Mouse (Mus musculus) heart, postnatal 14 days (tissue): ENCODE data around the gene Acox3. TPM values are rescaled to one million over a fixed set of nuclear protein-coding genes. Genes with fewer than 3 reads are reported as not detected.

Experiments
- DNase-seq, 2 experiments: peaks; one replicate each; pipeline ENCODE4 v3.0.0; 2021 to 2022
- intact Hi-C: fragments of 180-260 bp; cut with DNase I; formaldehyde crosslinking; loops from one replicate; pipeline ENCODE4 v1.15.1; 2025
- total RNA-seq, 2 experiments: library from RNA; stranded (reverse); gene quantifications; 2 replicates each; pipeline ENCODE4 v1.2.3; 2021

Gene Acox3
- total RNA-seq, 2 experiments from 2014 or later, result 24.8 to 27.3 TPM

DNA sequence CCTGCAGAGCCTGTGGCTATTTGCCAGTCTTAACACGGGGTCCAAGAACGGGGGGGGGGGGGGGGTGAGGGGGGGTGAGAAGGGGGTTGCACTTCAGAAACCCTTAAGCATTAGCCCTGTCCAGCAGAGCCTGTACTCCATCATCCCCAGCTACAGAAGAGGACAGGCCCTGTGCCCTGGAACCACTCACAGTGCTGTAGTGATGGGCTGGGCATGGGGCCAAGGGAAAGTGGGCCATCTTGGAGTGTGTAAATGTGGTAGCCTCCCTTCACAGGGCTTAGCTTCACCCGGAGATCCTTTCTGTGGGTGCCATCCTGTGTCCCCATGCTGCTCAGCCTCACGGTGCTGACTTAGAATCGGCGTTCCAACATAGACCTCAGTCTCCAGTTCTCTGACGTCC lies 24.9 kb downstream of the Acox3 start:
- peak; percentile 56 to 65 for DNase-seq
- intact Hi-C loops, result no loop called here

DNA sequence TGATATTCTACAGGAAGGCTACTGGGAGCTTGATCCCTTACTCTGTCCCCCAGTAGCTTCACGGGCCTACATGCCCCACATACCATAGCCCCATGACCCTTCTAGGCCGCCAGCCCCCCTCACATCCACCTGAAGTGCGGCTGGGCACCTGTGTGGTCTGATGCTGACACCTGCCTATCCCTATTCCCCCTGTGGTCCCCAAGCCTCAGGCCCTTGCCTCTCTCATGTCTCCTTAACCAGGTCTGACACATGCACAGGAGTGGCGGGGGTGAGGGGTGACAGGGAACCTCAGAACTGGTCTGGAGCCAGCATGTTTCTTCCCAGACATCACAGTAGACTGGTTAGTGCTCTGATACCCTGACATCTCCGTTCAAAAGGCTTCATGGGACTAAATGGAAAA lies 25.7 kb downstream of the Acox3 start:
- DNase-seq, result no peak
- intact Hi-C loops, result no loop called here

DNA sequence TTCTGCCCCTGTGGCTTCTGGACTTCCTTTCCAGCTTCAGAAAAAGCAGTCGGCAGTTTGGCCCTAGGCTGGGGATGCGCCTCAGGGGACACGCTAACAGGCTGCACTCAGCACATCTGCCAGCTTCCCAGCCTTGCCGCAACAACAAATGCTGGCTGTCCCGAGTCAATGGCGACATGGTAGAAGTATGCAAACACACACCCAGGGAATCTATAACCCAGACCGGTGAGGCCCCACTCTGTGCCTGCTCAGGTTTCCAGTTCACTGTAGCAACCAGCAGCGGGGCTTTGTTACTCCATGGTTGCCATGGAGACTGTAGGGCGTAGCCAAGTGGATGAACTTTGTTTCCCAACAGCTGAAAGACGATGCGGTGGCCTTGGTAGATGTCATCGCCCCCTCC lies 26.5 kb downstream of the Acox3 start:
- peak; percentile 77 to 79 for DNase-seq
- intact Hi-C loops, result no loop called here

DNA sequence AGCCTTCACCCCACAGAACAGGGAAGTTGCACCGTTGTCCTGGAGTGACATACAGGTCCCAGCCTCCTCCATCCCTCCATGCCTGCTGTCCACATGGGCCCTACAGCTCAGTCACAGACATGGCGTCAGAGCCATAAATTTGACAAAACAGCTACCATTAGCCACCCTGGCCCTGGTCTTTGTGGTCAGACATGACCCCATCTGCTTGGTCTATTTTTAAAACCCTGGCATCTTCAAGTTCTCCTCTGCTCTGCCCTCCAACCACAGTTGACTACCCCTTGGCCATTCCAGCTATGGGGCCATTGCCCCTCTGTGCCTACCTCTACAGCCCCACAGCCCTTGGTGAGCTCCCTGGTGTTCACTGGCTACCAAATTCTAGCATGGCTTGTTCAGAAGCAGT lies 27.1 kb downstream of the Acox3 start:
- intact Hi-C loops, result no loop called here
- no peak for DNase-seq

DNA sequence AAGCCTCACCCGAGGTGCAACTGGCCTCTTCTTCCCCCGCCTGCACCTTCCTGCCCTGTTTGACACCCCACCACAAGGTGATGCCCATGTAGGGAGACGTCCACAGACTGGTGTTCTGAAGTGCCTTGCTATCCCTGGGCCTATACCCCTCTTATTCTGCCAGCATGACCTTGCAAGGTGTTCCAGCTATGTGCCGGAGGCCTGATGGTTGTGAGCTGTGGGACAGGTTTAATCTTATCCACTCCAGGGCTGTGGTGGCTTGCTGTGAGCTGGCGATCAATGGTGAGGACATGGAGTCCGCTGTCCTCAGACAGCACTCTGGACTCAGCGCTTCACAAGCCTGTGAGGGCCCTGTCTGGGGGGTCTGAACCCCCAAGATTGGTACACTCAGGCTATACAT lies 27.5 kb downstream of the Acox3 start:
- intact Hi-C loops, result no loop called here
- no peak for DNase-seq

DNA sequence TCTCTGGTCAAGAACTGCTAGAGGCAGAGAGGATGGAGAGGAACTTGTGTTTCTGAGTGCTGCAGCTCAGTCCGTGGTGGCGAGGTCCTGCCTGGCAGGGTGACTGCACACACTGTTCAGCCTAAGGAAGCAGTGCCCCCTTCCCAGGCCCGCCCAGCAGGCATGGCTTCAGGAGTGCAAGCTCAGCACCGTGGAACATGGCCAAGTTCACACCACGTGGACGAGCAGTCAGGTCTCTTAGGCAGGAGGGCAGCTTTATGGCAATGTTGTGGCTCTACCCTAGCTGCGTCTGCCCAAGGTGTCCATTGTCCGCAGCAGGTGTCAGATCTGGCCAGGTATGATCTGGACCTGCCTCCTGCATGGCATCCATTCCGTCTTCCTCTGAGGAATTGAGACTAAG lies 28.3 kb downstream of the Acox3 start:
- intact Hi-C loops, result no loop called here
- no peak for DNase-seq

DNA sequence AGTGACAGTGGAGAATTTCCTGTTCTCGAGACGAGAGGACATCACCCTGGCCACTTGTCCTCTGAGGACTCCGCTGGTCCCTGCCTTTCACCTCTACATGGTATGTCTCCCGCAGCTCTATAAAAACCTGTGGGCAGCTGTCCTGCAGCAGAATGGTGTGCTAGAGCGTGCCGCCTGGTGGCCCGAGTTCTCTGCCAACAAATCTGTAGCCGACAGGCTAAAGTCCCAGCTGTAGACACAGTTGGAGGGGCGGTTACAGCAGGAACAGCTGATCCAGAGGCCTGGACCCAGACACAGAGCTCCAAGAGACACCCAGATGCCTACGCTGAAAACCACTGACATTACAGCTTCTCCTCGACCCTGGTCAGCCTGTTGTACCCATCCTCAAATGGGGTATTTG lies 29.1 kb downstream of the Acox3 start:
- intact Hi-C loops, result no loop called here
- peak in 1 of 2 experiments; percentile 47 for DNase-seq

DNA sequence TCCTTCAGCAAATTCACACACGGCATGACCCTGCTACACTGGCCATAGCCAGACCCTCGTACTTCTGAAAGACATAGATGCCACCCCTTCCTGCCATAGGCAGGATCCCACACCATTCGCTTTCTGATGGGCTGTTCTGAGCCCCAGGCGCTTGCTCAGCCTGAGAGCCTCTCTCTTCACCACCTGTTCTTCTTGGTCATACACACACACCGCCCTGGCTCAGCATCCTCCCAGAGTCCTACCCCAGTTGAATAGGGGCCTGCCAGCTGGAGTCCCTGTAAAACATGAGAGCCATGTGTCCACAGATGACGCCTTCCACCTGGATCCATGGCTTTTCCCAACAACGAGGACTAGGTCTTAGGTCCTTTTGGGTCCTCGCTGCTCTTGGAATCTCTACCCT lies 29.9 kb downstream of the Acox3 start:
- intact Hi-C loops, result no loop called here
- no peak for DNase-seq

DNA sequence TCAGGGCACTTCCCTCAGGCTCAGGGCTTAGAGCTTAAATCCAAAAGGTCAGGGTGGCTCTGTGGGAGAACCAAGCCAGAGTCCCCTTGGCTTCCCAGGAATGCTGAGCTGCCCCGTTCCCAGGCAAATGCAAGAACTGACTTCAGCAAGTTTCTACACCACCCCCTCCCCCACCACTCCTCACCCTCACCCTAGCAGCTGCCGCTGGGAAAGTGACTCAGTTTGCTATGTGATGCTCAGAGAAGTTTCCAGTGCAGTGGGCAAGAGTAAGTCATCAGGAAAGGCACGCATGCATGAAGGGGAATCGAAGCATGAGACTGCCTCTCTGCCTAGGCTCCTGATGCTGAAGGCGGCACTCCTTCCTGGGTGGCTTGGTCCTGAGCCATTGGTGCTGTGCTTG lies 34.1 kb downstream of the Acox3 start:
- intact Hi-C loops, result no loop called here
- DNase-seq, result no peak

DNA sequence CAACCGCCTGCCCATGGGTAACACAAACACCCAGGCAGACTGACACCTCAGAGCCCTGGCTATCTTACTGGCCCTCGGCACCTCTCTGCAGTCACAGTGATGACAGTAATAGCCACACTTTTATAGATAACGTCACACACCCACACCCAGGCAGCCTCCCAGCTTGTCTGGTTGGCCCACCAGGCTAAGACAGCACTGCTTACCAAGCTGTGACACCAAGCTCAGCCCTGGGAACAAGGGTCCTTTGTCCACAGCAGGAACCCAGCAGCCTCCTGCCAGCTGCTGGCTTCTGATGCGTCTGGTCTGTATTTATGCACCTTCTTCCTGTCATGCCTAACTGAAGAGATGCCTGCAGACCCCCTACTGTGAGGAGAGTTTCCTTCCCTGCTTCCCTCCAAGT lies 38.3 kb downstream of the Acox3 start:
- no peak for DNase-seq
- intact Hi-C loops, result no loop called here

DNA sequence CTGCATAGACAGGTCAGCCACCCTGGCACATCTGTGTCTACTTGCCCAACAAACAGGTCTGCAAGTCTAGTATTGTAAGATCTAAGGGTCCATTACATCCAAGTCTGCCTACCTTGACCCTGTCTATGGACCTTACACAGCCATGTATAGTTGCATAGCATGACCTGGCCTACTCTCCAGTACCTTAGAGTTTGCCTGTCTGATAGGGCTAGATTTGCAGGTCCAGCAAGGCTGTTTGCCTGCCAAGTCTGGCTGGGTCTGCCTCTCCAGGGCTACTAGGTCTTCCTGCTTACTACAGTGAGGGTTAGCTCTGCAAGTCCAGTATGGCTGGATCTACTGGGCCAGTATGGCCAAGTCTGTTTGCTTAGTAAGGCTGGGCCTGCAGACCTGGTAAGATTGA lies 41.0 kb downstream of the Acox3 start:
- intact Hi-C loops, result no loop called here

DNA sequence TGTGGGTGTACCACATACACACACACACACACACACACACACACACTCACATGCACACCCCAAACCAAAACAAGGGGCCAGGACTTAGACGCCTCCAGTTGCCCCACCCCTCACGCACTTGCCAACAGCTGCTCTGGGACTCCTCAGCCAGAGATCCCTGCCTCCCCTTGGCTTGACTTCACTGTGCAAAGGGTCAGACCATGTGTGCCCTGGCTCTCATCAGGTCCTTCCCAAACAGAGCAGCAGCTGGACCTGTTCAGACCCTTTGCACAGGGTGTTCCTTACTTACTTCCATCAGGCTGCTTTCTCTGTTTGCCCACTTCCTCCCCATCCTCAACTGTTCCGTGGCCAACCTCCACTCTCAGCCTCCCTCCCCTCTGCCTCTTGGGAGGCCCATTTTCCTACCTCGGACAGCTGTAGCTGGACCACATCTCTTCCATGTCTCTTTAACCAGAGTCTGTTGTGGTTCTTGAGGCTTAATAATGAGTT lies 42.0 kb downstream of the Acox3 start:
- intact Hi-C loops, result no loop called here
- peak; percentile 82 to 83 for DNase-seq

More for the DNA sequence above, 41.0 kb downstream of the Acox3 start:
- DNase-seq, result no peak

DNA sequence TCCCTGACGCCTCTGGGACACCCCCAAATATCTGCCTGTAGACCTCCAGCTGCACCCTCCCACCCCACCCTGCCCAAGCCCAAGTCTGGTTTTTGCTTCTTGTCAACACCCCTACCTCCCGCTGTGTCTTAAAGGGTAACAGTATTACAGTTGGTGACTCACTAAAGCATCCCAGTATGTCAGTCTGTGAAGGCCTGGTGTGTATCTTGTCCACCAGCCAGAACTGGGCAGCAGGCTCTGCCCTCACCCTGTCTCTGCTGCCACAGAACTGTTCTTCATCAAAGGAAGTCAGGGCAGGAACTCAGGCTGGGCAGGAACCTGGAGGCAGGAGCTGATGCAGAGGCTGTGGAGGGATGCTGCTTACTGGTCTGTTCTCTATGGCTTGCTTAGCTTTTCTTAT lies 43.6 kb downstream of the Acox3 start:
- intact Hi-C loops, result no loop called here
- DNase-seq, result no peak

DNA sequence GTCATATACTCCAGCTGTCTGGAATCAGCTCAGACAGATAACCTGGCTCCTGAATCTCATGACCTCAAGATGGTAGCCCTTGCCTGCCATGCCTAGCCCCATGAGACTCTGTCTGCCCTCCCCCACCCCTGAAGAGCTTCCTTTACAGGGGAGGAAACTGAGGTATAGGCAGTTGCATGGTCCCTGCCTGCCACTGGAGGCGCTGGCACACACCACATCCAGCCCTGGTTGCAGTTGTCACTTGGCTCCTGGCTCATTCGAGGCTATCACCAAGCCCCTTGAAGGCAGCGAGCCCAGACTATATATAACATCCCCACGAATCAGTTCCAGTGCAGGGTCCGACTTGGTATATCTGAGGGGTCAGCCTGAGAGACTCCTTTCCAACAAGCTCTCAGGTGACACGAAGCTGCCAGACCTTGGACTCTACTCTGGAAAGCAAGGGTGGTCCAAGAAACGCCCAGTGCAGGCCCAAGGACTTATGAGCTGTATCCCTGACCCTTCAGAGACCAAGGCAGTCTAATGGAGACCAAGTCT lies 44.5 kb downstream of the Acox3 start:
- intact Hi-C loops, result no loop called here
- no peak for DNase-seq

DNA sequence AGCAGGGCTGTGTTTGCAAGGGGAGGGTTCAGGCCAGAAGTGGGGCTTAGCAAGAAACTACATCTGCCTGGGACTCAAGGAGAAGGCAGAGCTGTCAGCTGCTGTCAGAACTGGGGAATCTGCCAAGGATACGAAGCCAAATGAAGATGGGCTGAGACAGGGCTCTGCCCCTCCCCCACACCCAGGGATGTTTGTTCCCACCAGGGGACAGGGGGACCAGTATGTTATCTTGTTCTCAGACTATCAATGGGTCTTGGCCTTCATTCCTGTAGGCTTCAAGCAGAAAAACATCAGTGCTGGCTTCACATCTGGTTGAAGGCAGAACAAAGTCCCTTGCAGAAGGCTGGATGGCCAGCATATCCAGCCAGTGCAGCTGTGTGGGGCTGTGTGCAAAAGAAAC lies 45.8 kb downstream of the Acox3 start:
- intact Hi-C loops, result no loop called here
- peak; percentile 86 to 87 for DNase-seq

DNA sequence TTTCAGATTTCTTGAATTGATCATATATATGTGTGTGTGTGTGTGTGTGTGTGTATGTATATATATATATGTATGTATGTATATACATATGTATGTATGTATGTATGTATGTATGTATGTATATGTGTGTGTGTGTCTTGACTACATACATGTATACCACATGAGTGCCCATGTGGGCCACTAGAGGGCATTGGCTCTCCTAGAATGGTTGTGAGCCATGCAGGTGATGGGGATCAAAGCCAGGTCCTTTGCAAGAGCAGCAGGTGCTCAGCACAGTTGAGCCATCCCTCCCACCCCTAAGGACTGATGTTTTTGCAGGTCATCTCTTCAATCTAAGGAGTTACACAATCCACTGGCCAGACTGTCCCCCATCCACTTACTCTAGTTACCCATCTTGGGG lies 46.5 kb downstream of the Acox3 start:
- intact Hi-C loops, result no loop called here
- DNase-seq, result no peak

DNA sequence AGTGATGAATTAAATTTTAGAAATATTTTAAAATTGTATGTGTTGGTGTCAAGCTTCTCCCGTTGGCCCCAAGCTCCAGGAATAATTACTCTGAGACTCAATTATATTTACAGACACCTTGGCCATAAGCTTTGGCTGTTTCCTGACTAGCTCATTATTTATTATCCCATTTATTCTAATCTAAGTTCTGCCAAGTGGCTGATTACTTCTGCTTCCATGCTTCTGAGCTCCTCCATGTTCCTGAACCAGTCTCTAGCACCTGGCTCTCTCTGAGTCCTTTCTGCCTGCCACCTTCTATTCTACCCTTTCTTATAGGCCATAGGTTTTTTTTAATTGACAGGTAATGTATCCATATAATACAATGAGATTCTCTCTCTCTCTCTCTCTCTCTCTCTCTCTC lies 47.9 kb downstream of the Acox3 start:
- intact Hi-C loops, result no loop called here
- no peak for DNase-seq

DNA sequence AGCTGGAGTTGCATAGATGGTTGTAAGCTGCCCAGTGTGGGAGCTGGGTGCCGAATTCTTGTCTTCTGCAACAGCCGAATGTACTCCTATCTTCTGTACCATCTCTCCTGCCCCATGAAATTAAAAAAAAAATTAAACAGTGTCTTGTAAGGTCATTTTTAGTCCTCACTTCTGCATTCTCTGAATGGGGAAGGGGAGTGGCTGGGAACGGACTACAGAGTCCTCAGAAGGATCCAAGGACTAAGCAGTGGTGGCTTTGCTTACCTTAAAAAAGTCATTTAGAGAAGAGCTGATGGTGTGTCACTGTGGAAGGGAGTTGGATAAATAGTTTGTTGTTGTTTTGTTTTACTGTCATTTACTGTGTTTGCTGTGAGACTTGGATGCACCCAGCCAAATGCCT lies 48.4 kb downstream of the Acox3 start:
- intact Hi-C loops, result no loop called here
- DNase-seq, result no peak

DNA sequence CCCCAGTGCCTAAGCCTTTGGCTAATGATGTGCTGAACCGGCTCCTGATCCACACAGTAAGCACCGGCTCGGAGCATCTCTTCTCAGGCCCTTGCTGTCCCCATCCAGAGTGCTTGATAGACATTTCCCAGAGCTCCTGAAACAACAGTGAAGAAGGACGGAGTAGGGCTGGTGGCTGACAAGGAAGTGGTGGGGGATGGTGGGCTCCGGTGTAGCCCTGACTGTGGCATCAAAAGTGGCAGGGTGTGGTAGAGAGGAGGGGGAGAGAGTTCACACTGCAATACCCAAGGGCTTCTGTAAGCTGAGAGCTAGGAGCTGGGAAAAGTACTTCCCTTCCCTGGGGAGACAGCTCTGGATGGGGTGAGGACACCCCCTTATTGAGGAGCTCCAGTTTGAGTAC lies 48.9 kb downstream of the Acox3 start:
- DNase-seq, result no peak
- intact Hi-C loops, result no loop called here

DNA sequence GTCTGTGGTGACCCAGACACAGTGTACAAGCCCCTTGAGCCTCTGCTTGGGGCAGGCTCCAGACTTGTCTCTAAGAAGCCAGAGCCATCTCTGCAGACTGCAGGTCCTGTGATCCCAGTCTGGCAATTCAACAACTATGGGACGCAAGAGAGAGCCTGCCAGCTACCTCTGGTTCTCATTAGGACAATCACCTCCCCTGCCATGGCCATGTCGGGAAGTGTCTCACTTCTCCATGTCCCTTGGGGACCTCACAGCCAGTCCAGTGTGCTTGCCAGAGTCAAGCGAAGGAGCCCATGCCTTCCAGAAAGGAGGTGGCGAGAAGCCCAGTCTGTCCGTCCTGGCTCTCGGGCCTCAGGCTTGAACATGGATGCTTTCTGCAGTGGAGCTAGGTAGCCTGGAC lies 50.0 kb downstream of the Acox3 start:
- intact Hi-C loops, result no loop called here
- DNase-seq, result peak; percentile 49 to 57

DNA sequence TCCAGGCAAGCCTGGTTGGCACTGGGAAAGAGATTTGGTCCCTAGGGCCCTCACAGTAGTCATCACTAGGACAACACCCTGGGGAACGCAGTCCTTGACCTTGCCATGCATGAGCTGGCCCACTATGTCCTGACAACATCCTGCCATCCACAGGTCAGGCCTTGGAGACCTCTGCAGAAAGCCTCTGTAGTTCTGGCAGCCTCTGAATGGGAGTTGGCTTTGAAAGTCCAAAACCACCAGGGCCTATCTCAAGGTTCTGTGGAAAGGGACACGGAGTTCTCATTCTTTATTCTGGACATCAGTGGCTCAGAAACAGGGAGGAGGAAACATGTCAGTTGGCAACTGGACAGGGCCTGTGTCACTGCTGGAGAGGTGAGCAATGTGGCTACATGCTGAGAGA lies 53.2 kb downstream of the Acox3 start:
- intact Hi-C loops, result no loop called here
- DNase-seq, result peak; percentile 74

DNA sequence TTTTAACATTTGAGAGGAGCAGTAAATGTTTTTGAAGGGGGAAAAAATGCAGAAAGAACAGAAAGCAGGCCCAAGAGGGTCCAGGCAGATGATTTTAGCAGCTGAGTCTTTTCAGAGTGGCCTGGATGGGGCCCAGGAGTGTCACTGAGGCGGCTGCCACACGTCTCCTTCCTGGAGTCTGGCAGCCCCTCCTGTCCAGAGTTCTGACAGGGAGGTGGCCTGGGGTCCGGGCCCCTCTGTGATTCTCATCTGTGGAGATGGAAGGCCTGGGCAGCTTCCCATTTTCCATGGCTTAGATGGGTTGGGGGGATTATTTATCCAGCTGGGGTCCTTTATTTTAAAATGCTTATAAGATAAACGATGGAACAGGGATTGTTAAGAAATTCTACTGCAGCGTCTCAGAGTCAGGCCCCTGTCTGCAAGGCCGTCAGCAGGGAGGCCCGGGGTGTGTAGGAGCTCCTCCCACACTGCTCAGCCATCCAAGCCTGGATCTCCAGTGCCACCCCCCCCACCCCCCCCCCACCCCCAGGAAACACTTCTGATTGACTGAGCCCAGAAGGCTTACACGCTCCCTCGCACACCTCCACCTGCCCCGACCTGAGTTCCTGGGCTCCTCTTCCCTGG lies 59.2 kb downstream of the Acox3 start:
- peak; percentile 61 to 63 for DNase-seq
- intact Hi-C loops, result loop anchor here (5.0 kb wide), 1 partner anchor 35 kb away; the partner anchor contains the start of gene Htra3
